Mouse (Mus musculus) adrenal gland, adult 2 months (tissue): ENCODE measurements around the gene Mkrn2. TPM values are rescaled to one million over a fixed set of nuclear protein-coding genes. Genes with fewer than 3 reads are reported as not detected.
A peak's percentile ranks its signal among the peaks of the same experiment; 100 is the strongest.
"Not testable (repeated sequence)": the region's sequence is repeated elsewhere in the genome, so short reads cannot be mapped to it uniquely, and the experiment has no call there.

Experiments
- DNase-seq: peaks from one replicate; pipeline ENCODE4 v3.0.0; 2021
- polyA plus RNA-seq: library from polyadenylated mRNA; depleted of rRNA; stranded (reverse); fragments of >200 nt; gene quantifications from 2 replicates; pipeline ENCODE4 v1.2.3, GENCODE M21; 2012
- total RNA-seq, 2 experiments: library from RNA; stranded (reverse); gene quantifications; 2 replicates each; pipeline ENCODE4 v1.2.3; 2021

The Mkrn2 gene
- total and polyA plus RNA-seq, 3 experiments: 45.4 to 225 (median 53.8) TPM

- peak; percentile 77 for DNase-seq
These were observed 5.7 kb downstream of the Mkrn2 start for GRCm38 (mm10) chr6:115607429-115607828.

- no peak for DNase-seq
These were observed 7.4 kb downstream of the Mkrn2 start for GRCm38 (mm10) chr6:115609121-115609520.

GRCm38 (mm10) chr6:115610301-115610700, 8.6 kb downstream of the Mkrn2 start:
- no peak for DNase-seq

- DNase-seq: no peak
These were observed 12.1 kb downstream of the Mkrn2 start for GRCm38 (mm10) chr6:115613793-115614192.

- no peak for DNase-seq
These were observed 14.3 kb downstream of the Mkrn2 start for GRCm38 (mm10) chr6:115615983-115616382.

GRCm38 (mm10) chr6:115619818-115620217, 18.1 kb downstream of the Mkrn2 start:
- peak; percentile 38 for DNase-seq

GRCm38 (mm10) chr6:115620942-115621341, 19.2 kb downstream of the Mkrn2 start:
- no peak for DNase-seq

GRCm38 (mm10) chr6:115626121-115626520, 24.4 kb downstream of the Mkrn2 start:
- DNase-seq: no peak

- no peak for DNase-seq
These were observed 29.5 kb downstream of the Mkrn2 start for GRCm38 (mm10) chr6:115631056-115631795.

GRCm38 (mm10) chr6:115634015-115634414, 32.3 kb downstream of the Mkrn2 start:
- DNase-seq: peak; percentile 59

GRCm38 (mm10) chr6:115638188-115638587, 36.5 kb downstream of the Mkrn2 start:
- not testable (repeated sequence) for DNase-seq

GRCm38 (mm10) chr6:115643315-115643714, 41.6 kb downstream of the Mkrn2 start:
- no peak for DNase-seq

GRCm38 (mm10) chr6:115649792-115650365, 48.2 kb downstream of the Mkrn2 start:
- no peak for DNase-seq

GRCm38 (mm10) chr6:115650476-115651427, 49.0 kb downstream of the Mkrn2 start:
- DNase-seq: no peak

- no peak for DNase-seq
These were observed 50.0 kb downstream of the Mkrn2 start for GRCm38 (mm10) chr6:115651719-115652118.

- no peak for DNase-seq
These were observed 52.2 kb downstream of the Mkrn2 start for GRCm38 (mm10) chr6:115653939-115654338.

GRCm38 (mm10) chr6:115658802-115659201, 57.1 kb downstream of the Mkrn2 start:
- DNase-seq: no peak

GRCm38 (mm10) chr6:115664268-115664667, 62.6 kb downstream of the Mkrn2 start:
- peak; percentile 42 for DNase-seq

GRCm38 (mm10) chr6:115666641-115667040, 64.9 kb downstream of the Mkrn2 start:
- DNase-seq: peak; percentile 81
